Mouse (Mus musculus): ENCODE data around the gene Olfr905. TPM values are rescaled to one million over a fixed set of nuclear protein-coding genes. Genes with fewer than 3 reads are reported as not detected.

Gene Olfr905
- total and polyA plus RNA-seq, 3 experiments, result not detected

DNA sequence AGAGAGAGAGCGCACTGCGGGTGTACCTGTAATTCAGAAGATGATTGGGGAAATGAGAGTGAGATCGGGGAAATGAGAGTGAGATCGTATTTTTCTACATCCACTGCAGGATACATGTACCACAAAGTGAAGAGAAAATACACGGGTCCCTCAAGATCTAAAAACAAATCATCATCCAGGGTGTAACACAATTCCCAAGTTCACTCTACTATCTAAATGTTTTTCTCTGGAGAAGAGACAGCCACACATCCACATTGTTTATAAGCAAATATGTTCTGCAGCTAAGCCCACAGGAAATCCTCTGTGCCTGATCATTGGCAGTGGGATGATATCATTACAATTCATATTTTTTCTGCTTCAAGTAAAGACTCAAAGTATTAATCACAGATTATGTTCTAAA, 23.6 kb upstream of the Olfr905 start, which contains the start of gene Olfr902:
Olfr902 (plus strand) TSS at position 301 of the 400 bp plus-strand sequence.
- Histone ChIP-seq H3K36me3 (replicated peaks in 1 of 2; ENCODE audit: control insufficient read depth in 1 of 2, insufficient read depth in 1 of 2, low read length in 1 of 2) (no peaks in the 10 kb centered on the region), H3K4me3 (replicated peaks in 1 of 3; ENCODE audit: low read depth in 2 of 3, low read length in 2 of 3, poor library complexity in 1 of 3) (no peak within 1 kb of the TSS), H3K4me1 (ENCODE audit: control insufficient read depth in 1 of 2, insufficient read depth in 2 of 2) (no peaks in the 10 kb centered on the region), H3K27ac (ENCODE audit: insufficient read depth, low read depth) (no peak within 1 kb of the TSS), H3K9me3 (replicated peaks; ENCODE audit: low read length) (no peaks in the 10 kb centered on the region), H3K79me2 (replicated peaks; ENCODE audit: control insufficient read depth, extremely low read depth, insufficient read depth, poor library complexity, severe bottlenecking) (no peaks in the 10 kb centered on the region), H3K9ac (ENCODE audit: insufficient read depth, low read depth) (no peak within 1 kb of the TSS), H3K27me3 (replicated peaks) (no peaks in the 10 kb centered on the region), H3K4me2 (ENCODE audit: insufficient read depth, low read depth, poor library complexity, severe bottlenecking) (no peak within 1 kb of the TSS)
- dilution Hi-C loops (cut with MboI; ENCODE audit: extremely low pct_ligation_motif_present, extremely low pct_unique_long_range_greater_than_20kb, low sequenced_read_pairs), result no loop called here
- in situ Hi-C loops (cut with MboI; ENCODE audit: low pct_ligation_motif_present, low pct_unique_long_range_greater_than_20kb, low sequenced_read_pairs), result no loop called here
- TF ChIP-seq HCFC1 (IDR thresholded peaks at IDR 0.05; ENCODE audit: low read depth, low read length), result no peak
- TF ChIP-seq SIN3A (IDR thresholded peaks at IDR 0.05; ENCODE audit: low read length), result no peak
- DNase-seq (ENCODE audit: extremely low read depth), result no peak

DNA sequence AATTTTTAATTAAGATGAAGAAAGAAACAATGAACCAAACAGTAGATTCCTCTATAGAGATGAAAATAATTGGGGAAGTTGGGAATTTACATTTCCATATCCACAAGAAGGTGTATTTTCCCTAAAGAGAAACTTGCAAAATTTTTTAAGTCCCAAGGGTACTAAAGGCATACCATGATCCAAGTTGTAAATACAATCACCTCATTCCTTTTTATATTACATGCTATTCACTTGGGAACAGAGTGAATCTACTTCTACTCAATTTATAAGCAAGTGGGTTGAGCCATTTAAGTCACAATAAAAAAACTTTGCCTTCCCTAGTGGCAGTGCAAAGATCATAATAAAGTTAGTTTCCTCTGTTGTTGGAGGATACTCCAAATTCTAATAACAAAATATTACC, 8.1 kb upstream of the Olfr905 start, which contains the start of gene Olfr904:
Olfr904 (plus strand) TSS at position 301 of the 400 bp plus-strand sequence.
- dilution Hi-C loops (cut with MboI; ENCODE audit: extremely low pct_ligation_motif_present, extremely low pct_unique_long_range_greater_than_20kb, low sequenced_read_pairs), result no loop called here
- no peak within 1 kb of the TSS for H3K4me3 ChIP-seq (replicated peaks in 1 of 3; ENCODE audit: low read depth in 2 of 3, low read length in 2 of 3, poor library complexity in 1 of 3)

DNA sequence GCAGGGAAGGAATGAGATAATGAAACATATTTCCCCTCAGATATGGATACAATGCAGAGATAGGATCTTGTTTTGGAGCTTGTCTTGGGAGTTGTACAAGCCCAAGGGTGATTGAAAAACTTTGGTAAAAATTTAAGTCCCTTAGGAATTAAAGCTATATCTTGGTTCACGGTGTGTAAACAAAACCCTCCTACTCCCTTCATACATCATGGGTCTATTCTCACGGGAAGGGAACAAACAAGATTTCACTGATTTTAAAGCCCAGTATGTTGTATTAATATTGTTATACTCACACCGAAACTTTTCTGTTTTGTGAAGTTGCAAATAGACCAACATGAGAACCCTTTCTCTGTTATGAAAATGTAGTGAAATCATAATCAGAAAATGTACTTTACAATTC, 15.9 kb downstream of the Olfr905 start, which contains the start of gene Olfr906:
Olfr906 (plus strand) TSS at position 301 of the 400 bp plus-strand sequence.
- H3K9me3 ChIP-seq (replicated peaks; ENCODE audit: low read length), result no peaks in the 10 kb centered on the region

More for the DNA sequence above, 8.1 kb upstream of the Olfr905 start, which contains the start of gene Olfr904:
- Histone ChIP-seq H3K9ac (ENCODE audit: insufficient read depth, low read depth) (no peak within 1 kb of the TSS), H3K27me3 (replicated peaks) (no peaks in the 10 kb centered on the region), H3K27ac (ENCODE audit: insufficient read depth, low read depth) (no peak within 1 kb of the TSS), H3K79me2 (replicated peaks; ENCODE audit: control insufficient read depth, extremely low read depth, insufficient read depth, poor library complexity, severe bottlenecking) (no peaks in the 10 kb centered on the region), H3K9me3 (replicated peaks; ENCODE audit: low read length) (no peaks in the 10 kb centered on the region), H3K4me1 (ENCODE audit: control insufficient read depth in 1 of 2, insufficient read depth in 2 of 2) (no peaks in the 10 kb centered on the region), H3K4me2 (ENCODE audit: insufficient read depth, low read depth, poor library complexity, severe bottlenecking) (no peak within 1 kb of the TSS), H3K36me3 (replicated peaks in 1 of 2; ENCODE audit: control insufficient read depth in 1 of 2, insufficient read depth in 1 of 2, low read length in 1 of 2) (no peaks in the 10 kb centered on the region)
- no peak for DNase-seq (ENCODE audit: extremely low read depth)
- TF ChIP-seq MAX (IDR thresholded peaks at IDR 0.05; ENCODE audit: low read length) (no peak), POLR2A (IDR thresholded peaks at IDR 0.05; ENCODE audit: low read depth, low read length) (no peak), ZNF384 (IDR thresholded peaks at IDR 0.05; ENCODE audit: low read depth, low read length) (no peak), KAT2A (IDR thresholded peaks at IDR 0.05; ENCODE audit: insufficient replicate concordance, low read length) (no peak), MXI1 (IDR thresholded peaks at IDR 0.05; ENCODE audit: low read depth, low read length) (no peak), MYC (IDR thresholded peaks at IDR 0.05; ENCODE audit: low read depth, low read length) (no peak), TCF12 (IDR thresholded peaks at IDR 0.05; ENCODE audit: low read depth, low read length) (no peak), ZMIZ1 (IDR thresholded peaks at IDR 0.05; ENCODE audit: low read depth, low read length) (no peak), USF2 (conservative IDR thresholded peaks at IDR 0.05; ENCODE audit: low read depth, low read length) (no peak), USF1 (IDR thresholded peaks at IDR 0.05; ENCODE audit: low read depth, low read length) (no peak), BHLHE40 (IDR thresholded peaks at IDR 0.05; ENCODE audit: low read depth, low read length) (no peak), ZKSCAN1 (IDR thresholded peaks at IDR 0.05; ENCODE audit: borderline replicate concordance, low read depth, low read length) (no peak), RAD21 (IDR thresholded peaks at IDR 0.05; ENCODE audit: low read depth, low read length) (no peak)
- in situ Hi-C loops (cut with MboI; ENCODE audit: low pct_ligation_motif_present, low pct_unique_long_range_greater_than_20kb, low sequenced_read_pairs), result no loop called here

More for the DNA sequence above, 15.9 kb downstream of the Olfr905 start, which contains the start of gene Olfr906:
- H3K4me3 ChIP-seq (replicated peaks in 1 of 3; ENCODE audit: low read depth in 2 of 3, low read length in 2 of 3, poor library complexity in 1 of 3), result no peak within 1 kb of the TSS
- no peaks in the 10 kb centered on the region for H3K79me2 ChIP-seq (replicated peaks; ENCODE audit: control insufficient read depth, extremely low read depth, insufficient read depth, poor library complexity, severe bottlenecking)
- H3K9ac ChIP-seq (ENCODE audit: insufficient read depth, low read depth), result no peak within 1 kb of the TSS
- dilution Hi-C loops (cut with MboI; ENCODE audit: extremely low pct_ligation_motif_present, extremely low pct_unique_long_range_greater_than_20kb, low sequenced_read_pairs) (no loop called here), in situ Hi-C loops (cut with MboI; ENCODE audit: low pct_ligation_motif_present, low pct_unique_long_range_greater_than_20kb, low sequenced_read_pairs) (no loop called here)
- H3K27me3 ChIP-seq (replicated peaks), result no peaks in the 10 kb centered on the region
- H3K4me1 ChIP-seq (ENCODE audit: control insufficient read depth in 1 of 2, insufficient read depth in 2 of 2), result no peaks in the 10 kb centered on the region
- no peak within 1 kb of the TSS for H3K27ac ChIP-seq (ENCODE audit: insufficient read depth, low read depth)
- H3K4me2 ChIP-seq (ENCODE audit: insufficient read depth, low read depth, poor library complexity, severe bottlenecking), result no peak within 1 kb of the TSS
- no peaks in the 10 kb centered on the region for H3K36me3 ChIP-seq (replicated peaks in 1 of 2; ENCODE audit: control insufficient read depth in 1 of 2, insufficient read depth in 1 of 2, low read length in 1 of 2)
- no peak for TF ChIP-seq IRF4 (IDR thresholded peaks at IDR 0.05; ENCODE audit: low read depth, low read length)
- TF ChIP-seq MYC (IDR thresholded peaks at IDR 0.05; ENCODE audit: low read depth, low read length), result no peak
- TF ChIP-seq JUND (conservative IDR thresholded peaks at IDR 0.05; ENCODE audit: low read depth, low read length), result no peak
- no peak for DNase-seq (ENCODE audit: extremely low read depth)
